Mouse (Mus musculus) cerebellum, adult 8-10 months (tissue): ENCODE data around the gene Grk1.

Experiments used
- DNase-seq: peaks from one replicate; pipeline ENCODE4 v3.0.0; 2022

Gene Grk1

GRCm38 (mm10) chr8:13404666-13405131 lies at the start of gene Grk1:
TSS of gene Grk1 (plus strand) at chr8:13405081.
- DNase-seq: no peak

GRCm38 (mm10) chr8:13356221-13356620 lies 48.7 kb upstream of the Grk1 start:
- DNase-seq: no peak

GRCm38 (mm10) chr8:13356681-13357080 lies 48.2 kb upstream of the Grk1 start:
- DNase-seq: no peak

GRCm38 (mm10) chr8:13360213-13360612 lies 44.7 kb upstream of the Grk1 start:
- no peak for DNase-seq

- no peak for DNase-seq
These were observed 43.0 kb upstream of the Grk1 start for GRCm38 (mm10) chr8:13361865-13362264.

GRCm38 (mm10) chr8:13373151-13373662 lies 31.7 kb upstream of the Grk1 start:
- DNase-seq: no peak

- DNase-seq: no peak
These were observed 23.3 kb upstream of the Grk1 start for GRCm38 (mm10) chr8:13381630-13382029.

GRCm38 (mm10) chr8:13382536-13382935 lies 22.3 kb upstream of the Grk1 start:
- DNase-seq: no peak

GRCm38 (mm10) chr8:13382999-13383398 lies 21.9 kb upstream of the Grk1 start:
- no peak for DNase-seq

- DNase-seq: no peak
These were observed 18.5 kb upstream of the Grk1 start for GRCm38 (mm10) chr8:13386366-13386765.

- DNase-seq: no peak
These were observed 17.2 kb upstream of the Grk1 start for GRCm38 (mm10) chr8:13387728-13388127.

- DNase-seq: no peak
These were observed 16.1 kb upstream of the Grk1 start for GRCm38 (mm10) chr8:13388744-13389143.

- no peak for DNase-seq
These were observed 11.0 kb upstream of the Grk1 start for GRCm38 (mm10) chr8:13393869-13394268.

GRCm38 (mm10) chr8:13396725-13397124 lies 8.2 kb upstream of the Grk1 start, which contains the start of gene Atp4b:
TSS of gene Atp4b (minus strand) at chr8:13396825.
- no peak for DNase-seq

- DNase-seq: no peak
These were observed 1.4 kb upstream of the Grk1 start for GRCm38 (mm10) chr8:13403517-13403916.

GRCm38 (mm10) chr8:13406011-13406410 lies 1.1 kb downstream of the Grk1 start:
- DNase-seq: no peak

- DNase-seq: peak; percentile 45
These were observed 6.7 kb downstream of the Grk1 start for GRCm38 (mm10) chr8:13411597-13411996.

GRCm38 (mm10) chr8:13412891-13413558 lies 8.1 kb downstream of the Grk1 start:
- DNase-seq: peak; percentile 45

GRCm38 (mm10) chr8:13413823-13414390 lies 9.0 kb downstream of the Grk1 start:
- DNase-seq: no peak

GRCm38 (mm10) chr8:13415879-13416278 lies 11.0 kb downstream of the Grk1 start:
- DNase-seq: no peak

- no peak for DNase-seq
These were observed 14.3 kb downstream of the Grk1 start for GRCm38 (mm10) chr8:13419111-13419639.

- DNase-seq: no peak
These were observed 16.1 kb downstream of the Grk1 start for GRCm38 (mm10) chr8:13420970-13421369.

GRCm38 (mm10) chr8:13427351-13427750 lies 22.5 kb downstream of the Grk1 start:
- no peak for DNase-seq

GRCm38 (mm10) chr8:13428156-13428555 lies 23.3 kb downstream of the Grk1 start:
- no peak for DNase-seq
